Mouse (Mus musculus) liver, adult 2 months (tissue): ENCODE data around the gene Camk2d.

Experiments used
- CTCF ChIP-seq: fragments of 200-500 bp; IDR thresholded peaks from 2 replicates; pipeline ENCODE4 v1.5.1; 2011; ENCODE audit warnings: low read depth, low read length, control low read depth
- POLR2A ChIP-seq: fragments of 200-500 bp; IDR thresholded peaks from 2 replicates; pipeline ENCODE4 v1.6.1; 2011; ENCODE audit warnings: low read length, control low read depth; ENCODE audit not compliant: insufficient read depth; ENCODE audit errors: extremely low read depth

GRCm38 (mm10) chr3:126613510-126614128, 17.5 kb downstream of the Camk2d start:
- no peak for TF ChIP-seq CTCF
- TF ChIP-seq POLR2A, result no peak
